Mouse (Mus musculus) naive thymus-derived CD4-positive, alpha-beta T cell, adult 2 months (primary cell): ENCODE data around the gene Maml3.

Source experiments
- DNase-seq: peaks from one replicate; pipeline ENCODE4 v3.0.0-alpha.2; 2011; ENCODE audit warnings: low read depth

Gene Maml3

DNA sequence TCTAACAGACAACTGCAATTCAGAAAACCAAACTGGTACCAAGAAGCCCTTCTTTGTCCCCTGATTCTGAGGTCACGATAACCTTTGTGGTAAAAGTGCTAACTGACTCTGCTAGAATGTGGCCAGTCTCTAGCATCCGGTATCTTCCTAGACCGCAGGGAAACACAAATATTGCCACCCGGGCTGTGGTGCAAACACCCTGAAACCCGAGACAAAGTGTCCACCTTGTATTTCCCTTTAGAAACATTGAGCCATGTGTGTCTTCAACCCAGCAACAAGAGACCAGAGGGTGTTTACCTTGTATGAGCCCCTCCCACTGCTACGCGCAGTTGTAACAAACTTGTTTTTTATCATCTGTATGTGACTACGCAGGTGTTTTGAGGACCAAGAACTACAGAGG lies 359.7 kb downstream of the Maml3 start:
- peak; percentile 31 for DNase-seq

DNA sequence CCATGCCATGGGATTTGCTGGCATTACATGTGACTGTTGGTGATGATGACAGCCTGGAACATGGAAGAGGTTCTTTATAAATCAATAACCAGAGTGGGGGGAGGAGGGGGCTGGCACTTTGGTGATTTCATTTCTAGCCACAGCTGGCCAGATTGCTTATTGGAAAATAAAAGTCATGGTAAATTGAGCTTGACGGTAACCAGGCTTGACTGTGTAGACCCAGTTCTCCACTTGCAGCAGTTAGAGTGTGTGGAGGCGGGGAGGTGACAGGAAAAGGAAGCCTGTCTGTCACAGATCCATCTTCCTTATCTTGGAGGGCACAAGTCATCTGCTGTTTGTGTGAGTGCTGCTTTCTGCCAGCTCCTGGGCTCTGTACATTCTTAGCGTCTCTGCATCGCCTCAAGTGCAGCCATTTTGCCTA lies 360.5 kb downstream of the Maml3 start:
- DNase-seq, result peak; percentile 15

DNA sequence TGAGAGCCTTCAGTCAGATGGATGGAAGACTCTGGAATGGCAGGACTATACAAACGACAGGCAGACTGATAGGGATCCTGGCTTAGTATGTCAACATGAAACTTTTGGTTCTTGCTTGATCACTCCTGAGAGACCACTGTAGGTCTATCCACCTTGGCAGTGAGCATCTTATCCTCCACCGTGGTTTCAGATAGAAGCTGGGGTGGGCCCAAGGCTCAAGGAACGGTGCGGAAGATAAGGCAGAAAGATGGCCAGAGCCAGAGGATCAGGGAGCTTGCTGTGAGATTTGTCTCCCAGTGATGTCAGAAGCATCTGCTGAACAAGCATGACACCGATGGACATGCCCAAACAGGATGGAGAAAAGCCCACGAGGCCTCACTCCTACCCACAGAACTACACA lies 362.5 kb downstream of the Maml3 start:
- no peak for DNase-seq

DNA sequence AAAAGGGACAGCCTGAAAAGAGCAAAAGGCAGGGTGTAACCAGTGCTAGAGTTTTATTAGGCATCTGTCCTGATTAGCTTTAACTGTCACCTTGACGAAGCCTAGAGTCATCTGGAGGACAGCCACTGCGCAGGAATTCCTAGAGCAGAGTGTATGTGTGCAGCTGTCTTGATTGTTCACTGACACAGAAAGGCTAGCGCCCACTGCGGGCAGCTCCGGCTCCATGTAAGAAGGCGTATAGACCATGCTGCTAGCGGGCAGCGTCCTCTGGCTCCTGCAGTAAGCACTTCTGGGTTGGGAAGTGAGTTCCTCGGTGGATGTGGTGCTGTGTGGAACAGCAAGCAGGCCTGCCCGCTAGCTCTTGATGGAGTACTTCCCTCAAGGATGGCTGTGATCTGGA lies 363.1 kb downstream of the Maml3 start:
- no peak for DNase-seq

DNA sequence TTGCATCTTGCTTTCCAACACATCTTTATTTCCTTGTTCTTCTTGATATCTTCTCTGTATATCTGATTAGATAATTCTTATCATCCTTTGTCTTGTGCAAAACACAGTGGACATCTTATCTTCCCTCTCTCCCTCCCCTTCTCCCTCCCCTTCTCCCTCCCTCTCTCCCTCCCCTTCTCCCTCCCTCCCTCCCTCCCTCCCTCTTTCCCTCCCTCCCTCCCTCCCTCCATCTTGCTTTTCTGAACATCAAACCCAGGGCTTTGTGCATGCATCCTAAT lies 365.1 kb downstream of the Maml3 start:
- no peak for DNase-seq

DNA sequence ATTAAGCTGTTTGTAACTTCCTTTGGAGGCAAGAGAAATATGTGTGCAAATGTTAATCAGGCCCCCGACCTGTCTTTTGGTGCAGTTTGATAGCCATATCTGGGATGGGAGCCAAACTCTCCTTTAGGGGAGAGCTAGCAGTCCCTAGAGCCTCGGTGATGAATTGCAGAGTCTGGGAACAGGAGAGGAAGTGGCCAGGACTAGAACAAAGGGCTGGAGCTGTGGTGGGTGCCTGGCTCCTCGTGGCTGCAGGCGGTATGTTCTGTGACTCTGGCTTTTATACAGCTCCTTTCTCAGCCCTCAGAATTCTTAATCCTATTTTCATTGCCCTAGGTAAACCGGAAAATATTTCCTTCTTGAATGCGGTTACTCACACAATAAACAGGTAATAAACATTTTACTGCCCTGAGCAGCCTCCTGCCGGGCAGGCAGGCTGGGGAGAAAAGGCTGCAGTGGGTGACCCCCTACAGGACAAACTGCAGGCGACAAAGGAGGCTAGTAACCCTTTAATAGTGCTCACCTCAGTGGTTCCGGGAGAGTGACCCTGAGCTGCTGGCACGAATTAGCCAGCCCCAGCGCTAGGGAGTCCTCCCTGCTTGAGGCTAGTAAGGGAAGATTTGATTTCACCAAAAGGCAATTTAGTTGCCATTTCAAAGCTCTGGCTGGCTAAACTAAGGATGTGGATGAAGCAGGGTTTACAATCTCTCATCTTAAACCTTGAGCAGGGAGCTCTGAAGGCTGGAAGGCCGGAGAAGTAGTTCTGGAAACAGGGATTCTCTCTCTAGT lies 365.6 kb downstream of the Maml3 start:
- no peak for DNase-seq

DNA sequence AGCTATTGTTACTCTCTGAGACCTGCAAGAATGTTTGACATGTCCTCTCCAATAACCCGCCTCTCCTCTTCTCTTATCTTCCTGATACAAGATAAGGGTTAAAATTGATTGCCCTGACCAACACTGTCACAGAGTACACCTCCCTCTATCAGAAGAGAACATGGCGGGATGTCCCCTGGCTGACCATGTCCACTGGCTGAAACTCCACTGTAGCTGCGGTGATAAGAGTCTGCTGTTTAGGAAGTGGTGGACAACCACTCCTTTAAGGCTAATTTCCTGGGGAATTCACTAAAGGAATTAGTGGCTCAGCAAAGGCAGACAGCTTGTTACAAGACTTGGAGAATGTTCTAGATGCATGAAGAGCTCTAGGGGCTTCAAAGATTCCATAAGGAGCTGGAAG lies 371.2 kb downstream of the Maml3 start:
- DNase-seq, result no peak

DNA sequence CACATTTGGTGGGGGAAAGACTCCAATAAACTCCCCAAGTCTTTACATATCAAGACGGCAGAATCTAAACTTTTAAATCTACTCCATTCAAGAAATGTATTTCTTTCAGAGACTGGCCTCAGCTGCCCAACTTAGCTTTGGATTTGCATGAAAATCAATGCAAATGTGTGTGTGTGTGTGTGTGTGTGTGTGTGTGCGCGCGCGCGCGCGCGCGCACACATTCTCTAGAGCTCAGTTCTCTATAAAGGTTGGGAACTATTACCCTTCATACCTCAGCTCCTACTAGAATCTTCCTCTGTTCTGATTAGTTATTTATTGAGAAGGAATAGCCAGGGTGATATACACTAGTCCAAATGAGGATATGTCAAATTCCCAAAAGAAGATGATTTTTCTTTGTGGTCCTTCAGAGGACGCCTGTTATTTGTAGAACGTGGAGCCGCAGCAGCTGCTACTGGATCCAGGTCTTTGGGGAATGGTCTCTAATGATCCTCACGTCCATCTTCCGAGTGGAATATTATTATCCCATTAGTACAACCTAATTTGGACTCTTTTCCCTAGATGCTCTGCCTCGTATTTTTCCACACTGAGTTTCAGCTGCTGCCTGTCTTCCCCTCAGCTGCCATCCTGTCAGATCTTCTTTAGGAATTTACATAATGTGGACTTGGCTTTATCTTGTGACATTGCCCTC lies 372.8 kb downstream of the Maml3 start:
- no peak for DNase-seq

DNA sequence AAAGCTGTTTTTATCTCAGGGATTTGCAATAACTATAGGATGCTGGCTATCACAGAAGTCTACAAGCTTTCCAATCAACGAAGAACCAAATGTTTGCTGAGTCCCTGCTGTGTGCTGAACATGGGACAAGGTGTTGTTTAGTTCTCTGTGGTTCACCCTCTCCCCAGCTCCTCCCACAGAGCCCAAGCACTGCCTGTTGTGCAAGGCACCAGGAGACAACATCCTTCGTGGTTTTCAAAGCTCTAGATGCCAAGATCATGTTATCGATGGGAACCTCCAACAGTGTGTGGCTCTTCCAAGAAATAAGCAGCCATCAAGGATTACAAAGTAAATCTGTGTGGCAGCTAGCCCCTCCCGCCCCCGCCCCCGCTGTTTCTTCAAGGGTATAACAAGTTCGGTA lies 374.2 kb downstream of the Maml3 start:
- DNase-seq, result no peak

DNA sequence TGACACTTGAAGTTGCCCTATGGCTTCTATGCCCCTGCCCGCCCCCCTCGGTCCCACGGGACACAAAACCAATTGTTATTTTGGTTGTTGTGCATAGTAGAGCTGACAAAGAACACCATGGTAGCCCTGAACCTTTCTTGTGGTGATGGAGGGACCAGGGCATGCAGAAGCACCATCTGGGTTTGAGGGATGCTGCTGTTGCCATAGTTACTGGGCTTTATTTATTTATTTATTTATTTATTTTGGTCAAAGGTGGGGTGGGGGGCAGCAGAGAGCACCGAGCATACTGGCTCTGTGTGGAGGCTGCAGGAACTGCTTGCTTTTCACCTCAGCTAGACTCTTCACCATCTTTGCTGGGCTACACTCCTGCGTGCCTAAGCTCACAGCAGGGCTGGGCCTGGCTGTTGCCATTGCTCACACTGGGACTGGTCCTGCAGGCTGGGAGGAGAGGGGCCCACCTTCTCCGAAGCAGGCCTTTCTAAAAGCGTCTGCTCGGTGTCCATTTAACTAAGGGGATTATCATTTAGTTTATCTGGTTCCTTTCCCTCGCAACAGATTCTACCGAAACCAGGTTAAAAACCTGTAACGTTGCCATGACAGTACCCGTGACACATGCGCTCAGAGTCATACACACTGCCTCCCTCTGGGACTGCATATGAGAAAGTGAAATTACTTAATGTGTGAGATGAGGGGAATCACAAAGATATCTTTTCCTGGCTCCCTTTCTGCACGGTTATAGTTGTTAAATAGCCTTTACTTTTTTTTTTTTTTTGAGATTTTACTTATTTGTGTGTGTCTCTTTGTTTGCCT lies 375.6 kb downstream of the Maml3 start:
- no peak for DNase-seq

DNA sequence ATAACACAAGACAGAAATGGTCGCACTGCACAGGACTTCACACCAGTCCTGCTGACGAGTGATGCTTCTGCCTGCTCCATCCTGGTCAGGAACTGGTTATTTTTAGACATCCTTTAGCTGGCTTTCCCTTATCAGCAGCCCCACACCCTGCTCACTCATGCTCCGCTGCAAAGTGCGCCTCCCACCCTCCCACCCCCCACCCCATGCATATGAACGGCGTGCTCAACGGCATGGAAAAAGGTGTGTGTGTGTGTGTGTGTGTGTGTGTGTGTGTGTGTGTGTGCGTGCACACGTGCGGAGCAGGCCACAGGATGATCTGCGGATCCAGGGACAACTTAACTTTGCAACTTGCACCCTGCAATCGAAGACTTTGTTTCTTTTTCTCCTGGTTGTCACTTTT lies 376.4 kb downstream of the Maml3 start:
- no peak for DNase-seq

DNA sequence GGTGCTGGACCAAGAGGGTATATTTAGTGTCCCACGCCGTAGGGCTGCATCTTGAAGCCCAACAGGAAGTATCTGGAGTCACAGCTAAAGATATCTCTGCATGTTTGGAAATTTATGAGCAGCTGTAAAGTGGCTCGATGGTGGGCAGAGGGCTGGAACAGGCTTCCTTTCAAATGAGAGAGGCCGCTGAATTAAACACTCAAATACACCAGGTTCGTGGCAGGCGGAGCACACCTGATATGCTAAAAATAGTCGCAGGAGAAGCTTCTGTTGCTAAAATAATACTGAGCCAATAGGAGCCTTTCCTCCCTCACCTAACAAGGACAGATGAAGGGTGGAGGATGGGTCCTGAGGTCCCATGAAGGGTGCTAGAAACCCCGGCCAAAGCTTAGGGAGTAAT lies 376.9 kb downstream of the Maml3 start:
- no peak for DNase-seq

DNA sequence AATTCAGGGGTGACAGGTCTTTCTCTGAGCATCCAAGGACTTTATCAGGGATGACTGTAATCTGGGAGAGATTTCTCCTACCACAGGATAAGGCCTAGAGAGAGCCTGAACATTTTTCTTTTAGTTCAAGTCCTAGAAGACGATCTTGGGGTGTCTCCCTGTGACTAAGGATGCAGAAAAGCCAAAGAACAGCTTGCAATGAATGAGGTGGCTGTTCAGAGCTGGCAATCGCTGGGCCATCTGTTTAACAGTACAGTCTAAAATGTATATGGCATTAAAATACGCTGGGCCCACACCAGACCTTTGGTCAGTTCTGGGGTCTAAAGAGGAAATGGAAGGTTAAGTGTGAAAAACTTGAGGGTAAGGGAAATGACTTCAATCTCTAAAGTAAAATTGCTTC lies 377.4 kb downstream of the Maml3 start:
- no peak for DNase-seq

DNA sequence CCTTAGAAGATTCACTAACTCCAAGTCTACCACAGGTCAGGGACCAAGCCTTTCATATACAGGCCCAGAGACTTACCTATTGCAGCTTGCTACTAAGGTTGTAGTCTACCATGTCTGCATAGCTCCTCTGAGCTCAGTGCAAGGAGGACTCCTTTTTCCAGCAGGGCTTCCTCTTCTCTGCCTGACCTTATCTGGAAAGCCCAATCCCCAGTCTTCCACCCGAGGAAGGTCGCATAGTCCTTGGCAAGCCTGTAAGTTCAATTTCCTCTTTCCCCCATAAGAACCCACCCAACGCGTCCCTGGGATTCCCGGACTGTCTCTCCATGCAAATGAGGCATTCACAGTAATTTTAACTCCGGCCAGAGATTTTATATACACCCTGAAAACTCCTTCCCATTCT lies 378.6 kb downstream of the Maml3 start:
- DNase-seq, result no peak

DNA sequence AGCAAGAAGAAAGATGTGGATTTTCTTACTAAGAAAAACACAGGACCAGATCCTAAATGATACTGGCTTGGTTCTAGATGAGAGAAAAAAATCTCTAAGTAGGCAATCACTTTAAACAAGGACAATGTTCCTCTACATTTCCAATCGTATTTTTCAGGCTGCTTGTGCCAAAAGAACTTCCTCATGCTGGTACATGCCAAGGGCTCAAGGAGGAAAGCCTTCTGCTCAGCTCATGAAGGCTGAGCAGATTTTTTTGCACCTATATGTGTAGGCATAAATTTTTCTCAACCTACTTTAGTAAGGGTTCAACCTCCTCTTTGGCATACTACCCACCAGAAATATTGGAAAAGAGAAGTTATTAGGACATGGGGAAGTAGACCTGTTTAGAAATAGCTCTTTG lies 384.9 kb downstream of the Maml3 start:
- no peak for DNase-seq

DNA sequence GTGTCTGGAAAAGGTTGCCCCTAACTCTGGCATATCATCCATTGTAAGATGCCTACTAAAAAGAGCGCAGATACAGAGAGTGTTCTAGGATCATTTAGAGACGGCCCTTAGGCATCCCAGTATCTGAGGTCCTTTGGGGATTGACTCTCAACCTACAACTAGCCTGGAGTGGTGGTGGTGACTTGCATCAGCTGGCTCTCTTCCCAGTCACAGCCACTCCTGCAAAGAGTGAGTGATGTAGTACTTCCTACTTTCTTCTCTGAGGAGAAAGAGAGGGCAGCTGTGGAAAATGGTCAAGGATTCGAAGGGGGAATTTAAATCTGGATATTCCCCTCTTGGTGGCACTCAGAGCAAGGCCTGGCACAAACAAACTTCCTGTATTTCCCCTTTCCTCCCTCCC lies 385.5 kb downstream of the Maml3 start:
- no peak for DNase-seq

DNA sequence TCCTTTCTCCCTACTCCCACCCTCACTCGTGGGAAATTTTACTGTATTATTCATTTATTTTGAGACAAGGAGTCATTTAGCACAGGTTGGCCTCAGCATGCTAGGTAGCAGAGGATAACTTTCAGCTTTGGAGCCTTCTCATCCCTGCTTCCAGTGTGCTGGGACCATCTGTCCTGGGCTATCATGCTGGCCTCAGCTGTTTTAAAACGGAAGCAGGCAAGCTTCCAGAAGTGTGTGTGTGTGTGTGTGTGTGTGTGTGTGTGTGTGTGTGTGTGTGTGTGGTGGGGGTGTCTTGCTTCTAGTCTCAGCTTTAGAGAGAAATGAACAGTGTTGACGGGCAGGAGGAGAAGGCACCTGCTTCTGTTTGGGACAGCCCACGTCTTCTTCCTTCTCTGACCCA lies 387.0 kb downstream of the Maml3 start:
- DNase-seq, result no peak

DNA sequence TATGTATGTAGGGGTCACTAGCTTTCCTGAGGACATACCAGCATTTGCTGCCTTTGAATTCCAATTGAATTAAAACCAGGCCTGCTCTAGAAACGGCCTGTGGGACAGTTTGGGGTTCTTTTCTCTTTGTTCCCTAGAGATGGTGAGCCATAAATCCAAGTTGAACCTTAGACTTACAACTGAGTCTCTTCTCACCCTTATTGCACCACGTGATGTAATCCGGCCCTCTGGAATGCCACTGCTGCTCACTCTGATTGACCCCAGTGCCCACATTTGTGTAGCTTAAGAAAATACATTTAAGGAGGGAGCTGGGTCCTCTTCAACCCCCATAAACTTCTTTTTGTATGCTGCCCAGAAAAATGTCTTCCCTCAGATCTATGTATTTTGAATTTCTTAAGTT lies 387.4 kb downstream of the Maml3 start:
- DNase-seq, result no peak

DNA sequence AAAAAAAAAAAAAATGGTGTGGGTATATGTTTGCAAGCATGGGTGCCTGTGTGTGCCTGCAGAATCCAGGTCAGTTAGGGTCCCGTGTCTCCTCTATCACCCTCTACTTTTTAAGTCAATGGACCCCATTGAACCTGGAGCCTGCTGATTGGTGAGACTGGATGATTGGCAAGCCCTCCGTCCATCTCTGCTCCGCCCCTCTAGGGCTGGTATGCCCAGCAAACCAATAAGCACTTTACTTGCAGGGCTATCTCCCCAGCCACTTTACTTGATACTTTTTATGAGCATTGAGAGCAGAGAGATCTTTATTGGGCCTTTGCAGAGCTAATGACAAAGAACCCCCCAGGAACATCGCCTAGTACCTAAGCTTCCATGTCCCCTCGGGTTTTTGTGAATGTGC lies 390.4 kb downstream of the Maml3 start:
- DNase-seq, result no peak

DNA sequence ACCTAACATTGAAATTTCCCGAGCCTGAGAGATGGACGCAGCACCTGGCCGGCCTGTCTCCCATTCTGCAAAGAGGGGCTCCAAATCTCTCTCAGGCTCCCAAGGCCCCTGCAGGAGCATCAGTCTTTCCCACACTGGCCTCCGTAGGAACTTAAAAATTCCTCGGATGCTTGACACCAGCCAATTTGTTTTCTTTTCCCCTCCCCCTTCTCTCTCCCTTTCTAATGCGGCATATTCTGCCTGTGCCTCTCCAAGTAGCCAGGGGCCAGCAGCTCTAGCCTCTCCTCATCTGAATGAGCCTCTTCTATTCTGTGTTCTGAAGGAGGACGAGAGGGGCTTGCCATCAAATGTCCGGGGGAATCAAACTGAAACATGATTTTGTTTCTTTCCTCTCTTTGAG lies 391.6 kb downstream of the Maml3 start:
- no peak for DNase-seq

DNA sequence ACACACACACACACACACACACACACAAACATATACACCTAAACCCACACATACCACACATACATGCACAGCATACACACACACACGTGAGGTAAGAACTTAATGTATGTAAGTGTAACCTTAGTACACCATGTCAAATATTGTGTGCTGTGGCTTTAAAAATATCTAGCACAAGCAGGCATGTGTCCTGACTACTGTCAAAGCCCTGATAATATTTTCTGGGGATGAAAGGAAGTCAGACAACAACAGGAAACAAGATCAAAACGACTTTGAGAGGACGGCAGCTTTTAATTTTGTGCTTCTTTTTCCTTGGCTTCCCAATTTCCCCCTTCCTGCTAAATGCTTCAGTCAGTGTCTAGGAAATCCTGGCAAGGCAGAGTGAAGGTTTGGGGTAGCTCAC lies 392.5 kb downstream of the Maml3 start:
- DNase-seq, result no peak

DNA sequence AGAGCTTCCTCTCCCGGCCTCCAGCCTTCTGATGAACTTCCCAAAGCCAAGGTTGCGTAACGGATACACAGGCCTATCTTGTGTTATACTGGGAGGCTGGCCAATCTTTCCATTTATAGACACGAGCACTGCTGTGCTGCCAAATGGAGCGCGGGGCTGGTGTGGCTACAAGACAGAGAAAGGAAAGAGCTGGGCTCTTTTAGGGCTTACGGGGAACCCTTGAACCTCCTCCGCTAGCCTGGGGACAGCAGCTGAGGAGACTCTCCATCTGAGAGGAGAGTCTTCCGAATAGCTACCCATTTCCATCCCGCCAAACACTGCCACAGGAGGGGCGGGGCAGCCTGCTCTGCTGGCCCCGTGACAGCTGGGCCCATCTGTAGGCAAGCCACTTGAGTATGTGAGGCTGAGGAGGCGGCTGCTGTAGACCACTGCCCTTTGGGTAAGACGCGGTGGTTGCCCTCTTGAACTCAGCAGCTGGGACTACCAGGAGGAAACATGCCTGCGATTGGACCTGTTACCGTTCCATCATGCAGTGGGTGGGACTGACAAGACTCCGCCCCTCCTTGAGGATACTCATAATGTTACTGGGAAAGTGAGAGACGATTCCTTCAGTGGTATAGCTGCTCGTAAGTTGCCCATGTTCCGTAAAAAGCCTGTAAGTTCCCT lies 396.0 kb downstream of the Maml3 start:
- no peak for DNase-seq

DNA sequence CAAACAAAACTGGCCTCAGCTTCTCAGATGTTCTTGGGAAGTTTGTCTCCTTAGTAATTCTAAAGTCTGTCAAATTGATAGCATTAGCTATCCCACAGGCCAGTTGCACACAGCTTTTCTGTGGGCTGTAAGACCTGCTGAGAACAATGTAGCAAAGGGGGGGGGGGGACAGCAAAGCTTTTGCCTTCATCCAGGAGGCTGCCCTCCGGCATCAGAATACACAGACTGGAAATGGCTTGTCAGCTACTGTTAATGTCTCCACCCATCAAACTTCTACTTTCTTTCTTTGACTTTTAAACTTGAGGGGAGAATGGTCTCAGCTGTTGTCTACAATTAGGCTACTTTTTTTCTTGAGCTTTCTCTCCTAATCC lies 396.5 kb downstream of the Maml3 start:
- DNase-seq, result no peak
